Mouse (Mus musculus) liver (tissue): Measurements from ENCODE around the gene Vsig2.
A peak's percentile ranks its signal among the peaks of the same experiment; 100 is the strongest.

Experiments
- DNase-seq: peaks from one replicate; pipeline ENCODE4 v3.0.0-alpha.2; 2020; ENCODE audit warnings: mixed read lengths

Vsig2 gene

DNA sequence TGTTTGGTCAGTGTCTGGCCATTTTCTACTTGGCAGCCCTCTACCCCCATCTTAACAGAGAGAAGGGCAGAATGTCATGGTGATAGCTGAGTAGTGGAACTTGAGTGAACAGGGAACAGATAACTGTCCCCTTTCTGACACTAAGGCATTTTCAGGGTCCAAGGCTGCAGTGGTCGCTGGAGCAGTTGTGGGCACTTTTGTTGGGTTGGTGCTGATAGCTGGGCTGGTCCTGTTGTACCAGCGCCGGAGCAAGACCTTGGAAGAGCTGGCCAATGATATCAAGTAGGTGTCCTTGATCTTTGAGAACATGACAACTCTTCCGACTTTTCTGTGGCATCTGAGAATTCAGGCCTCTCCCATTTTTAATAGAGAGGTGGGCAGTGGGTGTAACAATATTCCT, 2.2 kb upstream of the Vsig2 start:
- no peak for DNase-seq

DNA sequence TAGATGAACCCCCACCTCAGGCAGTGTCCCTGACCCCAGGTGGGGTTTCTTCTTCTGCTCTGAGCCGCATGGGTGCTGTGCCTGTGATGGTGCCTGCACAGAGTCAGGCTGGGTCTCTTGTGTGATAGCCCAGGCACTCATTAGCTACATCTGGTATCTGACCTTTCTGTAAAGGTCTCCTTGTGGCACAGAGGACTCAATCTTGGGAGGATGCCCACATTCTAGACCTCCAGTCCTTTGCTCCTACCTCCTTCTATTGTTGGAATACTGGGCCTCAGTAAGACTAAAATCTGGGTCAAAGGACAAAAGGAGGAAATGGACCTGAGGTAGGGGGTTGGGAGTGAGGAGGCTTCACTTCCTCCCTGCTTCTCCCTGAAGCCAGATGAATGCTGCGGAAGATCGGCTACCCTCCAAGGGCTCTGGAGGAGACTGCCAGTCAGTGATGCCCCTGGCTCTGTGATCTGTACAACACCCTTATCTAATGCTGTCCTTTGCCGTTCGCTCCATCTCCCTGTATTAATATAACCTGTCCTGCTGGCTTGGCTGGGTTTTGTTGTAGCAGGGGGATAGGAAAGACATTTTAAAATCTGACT, 1.3 kb upstream of the Vsig2 start:
- DNase-seq, result no peak

DNA sequence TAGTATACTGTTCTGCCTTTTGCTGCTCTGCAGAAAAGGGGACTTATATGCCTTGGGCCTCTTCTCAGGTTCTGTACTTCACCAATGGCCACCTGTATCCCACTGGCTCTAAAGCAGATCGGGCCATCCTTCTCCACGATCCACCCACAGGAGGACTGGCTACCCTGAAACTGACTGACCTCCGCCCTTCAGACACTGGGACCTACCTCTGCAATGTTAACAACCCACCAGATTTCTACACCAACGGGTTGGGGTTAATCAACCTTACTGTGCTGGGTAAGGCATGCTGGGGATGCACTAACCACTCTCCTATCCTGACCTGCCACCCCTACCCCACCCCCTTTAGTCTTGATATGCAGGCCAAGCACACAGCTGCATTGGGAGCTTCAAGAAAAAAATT, 1.2 kb downstream of the Vsig2 start:
- no peak for DNase-seq

DNA sequence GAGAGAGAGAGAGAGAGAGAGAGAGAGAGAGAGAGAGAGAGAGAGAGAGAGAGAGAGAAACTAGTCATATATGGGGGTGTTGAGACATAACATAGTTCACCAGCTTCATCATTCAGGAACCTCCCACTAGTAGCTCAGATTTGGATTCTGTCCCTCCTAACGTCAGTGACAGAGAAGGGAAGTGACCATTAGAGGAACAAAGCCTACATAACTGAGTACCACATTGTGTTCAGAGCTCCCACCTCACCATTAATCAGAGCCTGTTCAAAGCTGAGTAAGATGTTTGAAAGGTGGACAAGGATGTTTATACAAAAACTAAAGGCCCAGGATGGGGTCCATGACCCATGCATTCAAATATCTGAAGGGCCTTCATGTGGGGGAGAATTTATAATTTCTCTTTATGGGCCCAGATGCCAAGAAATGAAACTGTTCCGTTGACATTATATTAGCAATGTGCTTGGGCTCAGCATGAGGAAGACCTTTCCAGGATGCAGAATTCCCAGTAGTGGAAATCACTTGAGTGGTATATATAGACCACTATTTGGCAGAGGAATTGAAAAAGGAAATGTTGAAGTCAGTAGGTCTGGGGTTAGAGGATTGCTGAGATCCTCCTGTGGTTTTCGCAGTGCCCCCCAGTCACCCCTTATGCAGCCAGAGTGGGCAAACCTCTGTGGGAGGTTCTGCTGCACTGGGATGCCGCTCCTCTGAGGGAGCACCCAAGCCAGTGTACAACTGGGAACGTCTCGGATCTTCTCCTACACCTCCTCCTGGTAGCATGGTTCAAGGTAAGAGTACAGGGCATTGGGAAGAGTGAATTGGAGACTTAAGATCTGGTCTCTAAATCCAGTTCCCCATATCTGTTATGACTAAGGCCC, 1.9 kb downstream of the Vsig2 start:
- no peak for DNase-seq

DNA sequence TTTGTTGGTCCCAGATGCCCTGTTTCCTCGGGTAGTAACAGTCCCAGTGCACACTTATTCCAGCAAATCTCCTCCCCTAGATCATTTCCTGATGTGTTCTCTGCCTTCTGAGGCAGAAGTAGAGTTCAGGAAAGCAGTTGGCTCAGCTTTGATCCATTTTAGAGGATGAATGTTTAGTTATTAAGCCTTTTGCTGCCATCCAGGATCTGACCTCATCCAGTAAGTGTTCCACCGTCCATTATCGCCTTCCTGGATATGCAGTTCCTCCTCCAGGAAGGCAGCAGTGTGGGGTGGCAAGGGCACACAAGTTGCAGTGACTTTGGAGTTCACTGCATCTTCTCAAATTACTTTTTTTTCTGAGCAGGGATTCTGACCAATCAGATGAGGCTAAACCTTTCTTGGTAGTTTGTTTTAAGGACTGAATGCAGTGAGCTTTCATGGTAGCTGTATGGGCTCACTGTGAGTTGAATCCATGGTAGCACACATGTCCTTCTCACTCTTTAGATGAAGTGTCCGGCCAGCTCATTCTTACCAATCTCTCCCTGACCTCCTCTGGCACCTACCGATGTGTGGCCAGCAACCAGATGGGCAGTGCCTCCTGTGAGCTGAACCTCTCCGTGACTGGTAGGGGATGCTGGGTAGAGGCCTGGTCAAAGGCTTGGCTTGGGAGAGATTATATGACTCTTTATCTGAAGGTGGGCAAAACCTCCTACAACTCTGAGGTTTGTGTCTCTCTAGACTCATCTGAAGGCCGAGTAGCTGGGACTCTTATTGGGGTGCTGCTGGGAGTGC, 3.0 kb downstream of the Vsig2 start:
- no peak for DNase-seq

DNA sequence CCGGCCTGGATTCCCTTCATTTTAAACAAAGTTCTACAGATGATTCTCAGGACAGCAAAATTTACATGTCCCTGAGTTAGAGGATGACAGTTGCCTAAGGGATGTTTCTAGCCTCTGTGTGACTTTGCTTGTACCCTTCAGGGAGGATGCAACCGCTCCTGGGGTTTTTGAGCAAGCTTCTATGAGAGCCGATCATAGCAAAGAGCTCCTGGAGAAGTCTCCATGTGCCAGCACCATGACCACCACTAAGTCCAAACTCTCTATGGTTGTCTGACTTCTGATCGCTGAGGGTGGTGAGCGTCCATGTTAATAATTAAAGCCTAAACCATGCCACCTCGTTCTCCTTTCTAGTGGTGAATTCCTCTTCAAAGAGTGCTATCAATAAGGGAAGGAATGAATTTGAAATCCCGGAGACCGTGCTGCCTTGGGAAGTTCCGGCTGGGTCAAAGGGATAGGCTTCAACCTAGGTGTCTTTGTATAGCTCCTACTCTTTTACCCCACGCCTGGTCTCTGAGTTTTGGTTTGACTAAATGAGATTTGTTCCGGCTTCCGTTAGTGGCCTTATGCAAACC, 4.9 kb downstream of the Vsig2 start:
- DNase-seq, result no peak

DNA sequence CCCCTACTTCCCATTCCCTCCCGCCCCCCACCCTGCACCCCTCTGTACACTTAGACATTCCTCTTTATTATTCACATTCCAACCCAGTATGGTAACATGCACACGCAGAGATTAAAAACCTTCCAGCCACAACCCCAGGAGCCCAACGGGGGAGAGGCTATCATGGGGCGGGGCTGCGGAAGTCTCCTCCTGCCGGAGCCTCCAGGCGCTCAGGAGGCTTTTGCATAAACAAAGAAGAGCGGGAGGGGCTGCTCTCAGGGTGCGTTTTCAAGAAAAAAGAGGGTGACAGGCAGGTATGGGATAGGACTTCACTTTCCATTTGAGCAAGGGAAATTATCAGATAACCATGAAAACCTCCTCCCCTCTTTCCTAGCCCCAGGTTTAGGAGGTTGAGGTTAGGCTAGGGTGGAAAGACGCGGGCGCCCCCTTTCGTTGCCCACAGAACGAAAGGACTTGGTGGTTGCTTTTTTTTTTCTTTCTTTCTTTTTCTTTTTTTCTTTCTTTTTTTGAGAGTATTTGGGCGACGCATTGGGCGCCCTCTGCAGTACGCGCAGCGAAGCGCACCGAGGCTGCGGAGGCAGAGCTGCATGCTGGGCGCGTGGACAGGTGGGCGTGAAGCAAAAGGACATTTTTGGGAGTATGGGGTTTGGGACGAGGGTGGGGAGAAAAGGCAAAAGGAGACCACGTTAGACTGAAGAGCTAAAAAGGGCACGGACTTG, 5.6 kb downstream of the Vsig2 start:
- peak; percentile 58 for DNase-seq

DNA sequence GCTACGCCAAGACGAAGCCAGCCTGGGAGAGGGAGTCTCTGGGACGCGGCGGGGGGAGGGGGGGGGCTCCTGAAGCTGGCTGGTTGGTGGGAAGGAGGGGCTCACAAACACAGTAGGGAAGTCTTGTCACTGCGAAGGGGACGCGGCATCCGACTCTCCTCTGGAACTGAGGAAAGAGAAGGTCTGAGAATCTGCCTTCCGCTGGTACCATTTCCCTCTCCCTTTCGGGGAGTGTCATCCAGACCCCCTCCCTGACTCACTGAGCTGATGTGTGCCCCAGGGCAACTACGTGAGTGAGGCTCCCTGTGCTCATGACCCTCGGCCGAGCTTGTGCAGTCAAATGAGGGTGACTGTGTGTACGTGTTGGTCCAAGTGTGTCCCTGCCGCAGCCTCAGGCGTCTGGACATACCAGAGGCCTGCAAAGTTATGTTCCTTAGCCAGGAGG, 6.1 kb downstream of the Vsig2 start:
- no peak for DNase-seq

DNA sequence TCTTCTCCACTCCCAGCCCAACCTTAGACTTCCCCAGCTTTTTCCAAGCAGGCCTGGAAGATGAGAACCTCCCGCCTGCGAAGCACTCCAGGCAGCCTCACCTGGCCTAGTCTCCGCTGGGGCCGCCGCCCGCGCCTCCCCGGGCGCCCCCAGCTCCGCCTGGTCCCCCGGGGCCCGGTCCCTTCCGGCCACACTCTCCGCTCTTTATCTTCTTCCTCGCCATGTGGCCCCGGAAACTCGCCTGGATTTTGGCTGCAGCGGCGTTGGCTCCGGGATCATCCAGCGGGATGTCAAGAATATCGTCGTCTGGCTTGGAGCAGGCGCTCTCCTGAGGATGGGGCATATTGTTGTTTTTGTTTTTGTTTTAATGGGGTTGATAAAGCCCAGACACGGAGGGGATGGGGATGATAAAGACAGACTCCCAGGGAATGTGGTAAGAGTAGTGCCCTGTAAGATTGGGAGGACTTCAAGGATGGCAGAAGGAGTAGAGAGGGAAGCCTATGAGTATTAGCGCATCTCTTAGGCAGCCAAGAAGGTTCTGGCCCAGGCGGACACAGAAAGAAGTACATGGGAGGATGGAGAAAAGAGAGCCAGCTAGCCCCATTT, 6.9 kb downstream of the Vsig2 start:
- no peak for DNase-seq

DNA sequence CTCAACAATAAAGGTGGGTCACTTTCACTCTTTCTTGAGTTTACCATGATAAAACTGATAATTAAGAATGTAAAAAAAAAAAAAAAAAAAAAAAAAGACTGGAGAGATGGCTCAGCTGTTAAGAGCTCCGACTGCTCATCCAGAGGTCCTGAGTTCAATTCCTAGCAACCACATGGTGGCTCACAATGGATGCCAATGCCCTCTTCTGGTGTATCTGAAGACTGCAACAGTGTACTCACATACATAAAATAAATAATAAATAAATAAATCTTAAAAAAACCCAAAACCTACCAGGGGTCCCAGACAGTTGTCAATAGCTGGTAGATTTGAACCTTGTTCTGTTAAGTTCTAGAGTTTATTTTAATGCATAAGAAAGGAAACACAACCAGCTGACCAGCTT, 7.8 kb downstream of the Vsig2 start:
- DNase-seq, result no peak

DNA sequence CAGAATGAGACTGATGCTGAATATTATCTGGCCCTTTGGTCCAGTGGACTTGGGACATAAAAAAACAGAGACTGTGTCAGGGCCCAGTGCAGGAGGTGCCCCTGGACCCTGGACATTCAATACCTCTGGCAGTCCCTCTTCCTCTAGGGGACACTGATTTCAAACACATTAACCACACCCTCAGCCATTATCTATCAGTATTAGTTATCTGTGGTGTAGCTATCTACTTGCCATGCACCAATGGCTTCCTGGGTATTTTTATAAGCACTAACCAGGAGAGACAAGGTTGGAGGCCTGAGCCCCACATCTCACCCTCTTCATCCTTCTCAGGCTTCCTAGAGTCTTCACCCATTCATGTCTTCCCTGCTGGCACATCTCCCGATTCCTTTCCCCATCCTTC, 11.4 kb downstream of the Vsig2 start:
- no peak for DNase-seq

DNA sequence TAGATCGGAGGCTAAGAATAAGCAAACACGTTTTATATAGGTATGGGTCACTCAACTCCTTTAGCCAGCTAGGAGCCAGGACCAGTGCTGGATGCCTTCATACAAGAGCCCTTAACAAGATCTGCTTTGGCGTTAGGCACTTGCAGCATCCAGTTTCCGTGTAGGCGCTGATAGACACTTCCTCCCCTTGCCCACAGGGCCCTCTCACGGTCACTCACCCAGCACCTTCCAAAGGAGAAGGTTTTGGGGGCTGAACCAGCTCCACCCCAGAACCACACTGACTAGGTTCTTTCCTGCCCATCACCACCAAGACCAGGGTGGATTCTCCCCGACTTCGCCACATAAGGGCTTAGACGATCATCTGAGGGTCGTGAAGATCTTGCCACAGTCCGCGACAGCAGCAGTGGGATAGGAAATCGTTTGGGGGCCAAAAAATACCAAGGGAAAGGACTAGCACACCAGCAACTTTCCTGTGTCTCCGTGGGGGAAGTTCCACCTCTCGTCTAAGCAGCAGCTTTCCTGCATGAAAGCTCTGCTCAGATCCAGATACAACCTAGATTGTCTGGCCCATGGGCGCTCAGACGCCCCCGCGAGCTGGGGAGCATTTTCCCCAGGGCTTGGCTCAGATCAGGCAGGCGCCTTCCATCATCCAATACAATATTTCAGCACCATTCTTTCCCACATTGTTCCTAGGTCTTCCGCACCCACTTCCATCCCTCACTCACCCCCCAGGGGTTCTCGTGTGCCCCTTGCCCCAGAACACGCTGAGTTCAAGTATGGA, 12.9 kb downstream of the Vsig2 start:
- no peak for DNase-seq

DNA sequence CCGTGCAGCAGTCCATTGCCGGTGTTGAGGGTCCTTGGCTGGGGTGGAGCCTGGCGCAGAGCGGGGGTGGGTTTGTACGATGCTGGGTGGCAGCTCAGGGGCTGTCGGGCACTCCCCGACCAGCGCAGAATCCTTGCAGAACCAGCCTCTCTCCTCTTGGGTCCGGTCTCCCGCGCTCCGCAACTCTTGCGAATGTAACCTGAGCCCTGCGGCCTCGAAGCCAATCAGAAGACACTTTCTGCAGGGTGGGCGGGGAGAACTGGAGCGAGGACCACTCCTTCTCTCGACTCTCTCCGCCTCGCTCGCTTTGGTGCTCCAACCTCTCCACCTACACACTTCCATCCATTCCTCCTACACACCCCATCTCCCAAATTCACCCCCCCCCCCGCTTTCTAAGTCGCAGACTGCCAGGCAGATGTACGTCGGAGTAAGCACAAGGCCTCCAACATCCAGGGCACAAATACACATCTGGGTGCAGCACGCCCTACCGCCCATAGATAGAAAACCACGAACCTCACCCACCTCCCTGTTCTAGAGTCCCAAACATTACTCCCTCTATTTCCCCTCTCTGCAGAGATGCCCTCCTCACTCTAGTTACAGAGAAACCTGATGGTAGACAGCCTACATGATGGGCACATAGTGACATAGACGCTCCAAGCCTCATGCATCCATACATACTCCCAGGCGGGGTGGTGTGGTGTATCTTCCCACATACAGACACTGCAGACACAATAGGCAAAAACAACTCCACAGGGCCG, 13.7 kb downstream of the Vsig2 start, which contains the start of gene Nrgn:
Gene Nrgn, minus strand, starts transcription at position 369 of the 758 bp plus-strand sequence.
- DNase-seq, result peak; percentile 85

DNA sequence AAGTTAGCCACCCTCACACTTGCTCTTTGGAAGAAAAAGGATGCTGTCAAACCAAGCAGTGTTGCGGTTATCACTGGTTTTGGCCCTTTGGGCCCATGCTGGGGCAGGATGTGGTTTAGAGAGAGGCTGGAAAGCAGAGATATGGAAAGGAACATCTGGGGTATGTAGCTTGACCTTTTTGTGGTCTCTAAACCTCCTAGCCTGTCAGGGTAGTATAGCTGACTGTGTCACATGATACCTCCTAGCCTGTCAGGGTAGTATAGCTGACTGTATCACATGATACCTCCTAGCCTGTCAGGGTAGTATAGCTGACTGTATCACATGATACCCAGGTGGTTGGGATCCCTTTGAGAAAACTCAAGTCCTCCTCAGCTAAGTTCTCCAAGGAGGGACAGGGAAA, 15.2 kb downstream of the Vsig2 start:
- peak; percentile 44 for DNase-seq

DNA sequence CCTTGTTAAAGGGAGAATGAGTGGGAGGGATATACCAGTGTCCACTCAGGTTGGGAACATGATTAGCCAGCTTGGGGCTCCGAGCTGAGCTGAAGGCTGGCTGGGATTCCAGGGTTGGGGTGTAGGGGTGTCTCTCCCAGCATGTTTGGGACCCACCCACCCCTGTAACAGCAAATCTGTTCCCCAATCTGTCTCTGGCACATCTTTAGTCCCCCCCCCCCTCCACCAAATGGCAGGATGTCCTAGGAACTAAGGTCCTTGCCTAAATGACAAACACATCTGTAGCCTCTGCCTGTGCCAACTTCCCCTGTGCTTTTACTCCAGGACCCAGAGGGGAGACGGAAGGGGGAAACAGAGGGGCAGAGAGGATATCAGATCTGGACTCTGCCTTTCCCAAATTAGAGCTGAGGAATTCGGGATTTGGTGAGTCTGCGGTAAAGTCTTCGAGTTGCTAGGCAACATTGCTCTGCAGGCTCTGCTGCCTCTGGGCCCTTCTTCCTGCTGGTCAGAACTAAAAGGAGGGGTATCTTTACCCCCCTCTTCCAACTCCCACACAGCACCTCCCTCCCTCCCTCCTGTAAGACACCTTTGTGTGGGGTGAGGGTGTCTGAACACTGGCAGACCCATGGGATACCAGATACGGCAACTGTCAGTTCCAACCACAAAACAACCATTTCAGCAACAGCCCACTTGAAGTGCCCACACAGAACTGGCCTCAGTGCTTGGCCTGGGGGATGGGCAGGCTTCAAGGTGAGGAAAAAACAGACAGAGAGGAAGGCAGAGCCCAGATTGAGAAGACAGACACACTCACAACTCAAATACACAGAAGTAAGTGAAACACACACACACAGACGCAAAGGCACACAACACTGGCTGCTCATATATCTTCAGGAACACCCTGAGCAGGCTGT, 16.0 kb downstream of the Vsig2 start, which contains the start of gene Siae:
Gene Siae, plus strand, starts transcription at position 861 of the 911 bp plus-strand sequence.
- DNase-seq, result no peak

DNA sequence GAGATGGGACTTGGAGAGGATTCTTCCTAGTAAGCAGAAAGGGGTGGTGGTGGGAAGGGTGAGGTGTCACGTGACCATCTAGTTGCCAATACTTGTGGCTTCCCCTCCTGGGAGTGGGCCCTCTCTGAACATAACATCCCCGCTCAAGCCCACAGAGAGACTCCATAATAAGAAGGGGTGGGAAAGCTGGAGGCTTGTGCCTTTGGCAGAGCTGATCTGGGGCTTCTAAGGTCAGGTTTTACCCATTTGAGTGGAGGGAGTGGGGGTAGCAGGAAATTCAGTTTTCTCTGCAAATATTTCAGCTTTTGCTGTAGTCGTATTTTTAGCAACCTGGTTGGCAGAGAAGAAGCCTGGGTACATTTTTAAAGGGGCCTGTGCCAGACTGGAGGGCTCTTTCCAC, 17.3 kb downstream of the Vsig2 start:
- no peak for DNase-seq

DNA sequence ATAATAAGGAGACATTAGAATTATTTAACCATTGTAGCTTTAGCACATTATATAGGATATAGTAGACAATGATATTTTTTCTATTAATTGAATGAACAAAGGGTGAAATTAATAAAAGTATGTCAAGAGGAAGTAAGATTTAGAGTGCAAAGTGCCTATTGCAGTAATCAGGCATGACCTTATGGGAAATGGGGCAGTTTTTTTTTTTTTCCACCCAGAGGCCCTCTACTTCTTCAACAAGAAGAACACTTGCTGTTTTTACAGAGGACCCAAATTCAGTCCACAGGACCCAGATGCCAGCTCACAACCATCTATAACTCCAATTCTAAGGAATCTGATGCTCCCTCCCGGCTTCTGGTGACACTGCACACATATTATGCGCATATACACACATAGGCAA, 21.6 kb downstream of the Vsig2 start:
- DNase-seq, result no peak

DNA sequence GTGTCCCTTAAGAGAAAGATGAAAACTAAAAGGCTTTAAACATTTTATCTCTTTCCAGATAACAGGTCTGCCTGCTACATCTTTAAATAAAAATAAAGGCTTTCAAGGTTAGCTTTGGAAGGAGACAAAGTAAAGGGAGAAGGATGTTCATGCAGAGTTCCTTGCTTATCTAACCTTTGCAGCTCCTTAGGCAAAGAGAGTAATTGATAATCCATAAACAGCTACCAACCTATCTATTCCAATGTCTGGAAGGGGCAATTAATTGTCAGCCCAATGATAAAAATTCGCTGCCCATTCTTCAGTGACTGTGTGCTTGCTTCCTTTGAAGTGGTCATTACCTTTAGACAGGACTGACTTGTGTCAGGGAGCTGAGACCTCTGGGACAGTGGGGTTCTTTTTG, 24.8 kb downstream of the Vsig2 start:
- no peak for DNase-seq

DNA sequence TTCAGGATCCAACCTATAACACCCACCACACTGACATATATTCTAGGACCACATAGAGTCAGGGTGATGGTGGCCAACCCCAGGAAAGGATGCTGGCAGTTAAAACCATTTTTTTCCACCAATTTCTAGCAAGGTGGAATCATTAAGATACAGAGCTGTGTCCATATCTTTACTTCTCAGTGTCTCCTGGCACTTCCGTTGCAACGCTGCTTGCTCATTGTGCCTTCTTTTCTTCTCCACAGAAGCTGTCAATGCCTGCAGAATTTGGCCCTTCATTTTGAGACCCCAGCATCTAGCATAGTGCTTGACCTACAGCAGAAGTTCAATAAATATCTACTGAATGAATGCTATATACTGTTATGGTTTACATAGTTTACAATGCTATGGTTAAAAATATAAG, 28.0 kb downstream of the Vsig2 start:
- peak; percentile 5 for DNase-seq
